Mouse (Mus musculus): ENCODE measurements at regions not wholly inside any gene's neighbourhood (a gene's known extent, or its start where the extent isn't known, plus 50 kb on each side); places are given as distances from the start of the nearest gene placed in this dataset.

GRCm38 (mm10) chr12:110040682-110041081 lies 238.2 kb upstream of the Dio3 start:
- DNase-seq, result no peak

GRCm38 (mm10) chr12:110041782-110042181 lies 237.1 kb upstream of the Dio3 start:
- no peak for DNase-seq

- DNase-seq, result no peak
These were observed 234.6 kb upstream of the Dio3 start for GRCm38 (mm10) chr12:110044266-110044665.

DNA sequence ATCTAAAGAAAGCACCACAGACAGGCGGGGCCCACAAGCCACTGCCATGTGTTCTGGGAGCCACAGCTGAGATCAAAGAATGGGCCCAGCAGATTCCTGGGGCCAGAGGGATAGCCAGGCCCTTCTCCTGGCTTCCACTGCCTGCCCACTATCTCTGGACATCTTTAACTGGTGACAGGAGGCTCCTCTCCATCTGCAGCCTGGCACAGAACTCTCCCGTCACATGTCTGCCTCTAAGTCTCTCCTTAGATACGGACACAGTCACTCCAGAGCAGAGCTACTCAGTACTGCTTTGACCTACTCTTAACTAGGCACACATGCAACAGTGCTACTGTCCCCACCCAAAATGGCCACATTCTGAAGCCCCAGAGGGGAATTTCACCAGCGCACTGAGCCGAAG lies 234.1 kb upstream of the Dio3 start:
- DNase-seq, result no peak

GRCm38 (mm10) chr12:110045770-110046330 lies 233.0 kb upstream of the Dio3 start:
- no peak for DNase-seq

DNA sequence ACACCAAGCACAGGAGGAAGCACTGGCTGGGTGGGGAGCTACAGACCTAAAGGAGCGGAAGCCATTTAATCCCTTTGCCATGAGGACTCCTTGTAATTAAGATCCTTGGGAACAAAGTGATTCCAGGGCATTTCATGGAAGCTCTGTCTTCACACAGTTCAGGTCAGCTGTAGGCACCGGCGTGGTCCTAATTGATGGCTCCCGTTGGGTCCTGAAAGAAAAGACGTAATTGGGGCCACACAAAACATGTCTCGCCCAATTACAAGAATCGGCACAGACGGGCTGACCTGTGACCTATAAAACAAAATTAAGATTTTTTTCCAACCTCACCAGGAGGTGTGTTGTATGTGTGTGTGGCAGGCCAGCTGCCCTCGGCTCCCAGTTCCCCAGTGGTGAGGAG lies 232.3 kb upstream of the Dio3 start:
- DNase-seq, result no peak

DNA sequence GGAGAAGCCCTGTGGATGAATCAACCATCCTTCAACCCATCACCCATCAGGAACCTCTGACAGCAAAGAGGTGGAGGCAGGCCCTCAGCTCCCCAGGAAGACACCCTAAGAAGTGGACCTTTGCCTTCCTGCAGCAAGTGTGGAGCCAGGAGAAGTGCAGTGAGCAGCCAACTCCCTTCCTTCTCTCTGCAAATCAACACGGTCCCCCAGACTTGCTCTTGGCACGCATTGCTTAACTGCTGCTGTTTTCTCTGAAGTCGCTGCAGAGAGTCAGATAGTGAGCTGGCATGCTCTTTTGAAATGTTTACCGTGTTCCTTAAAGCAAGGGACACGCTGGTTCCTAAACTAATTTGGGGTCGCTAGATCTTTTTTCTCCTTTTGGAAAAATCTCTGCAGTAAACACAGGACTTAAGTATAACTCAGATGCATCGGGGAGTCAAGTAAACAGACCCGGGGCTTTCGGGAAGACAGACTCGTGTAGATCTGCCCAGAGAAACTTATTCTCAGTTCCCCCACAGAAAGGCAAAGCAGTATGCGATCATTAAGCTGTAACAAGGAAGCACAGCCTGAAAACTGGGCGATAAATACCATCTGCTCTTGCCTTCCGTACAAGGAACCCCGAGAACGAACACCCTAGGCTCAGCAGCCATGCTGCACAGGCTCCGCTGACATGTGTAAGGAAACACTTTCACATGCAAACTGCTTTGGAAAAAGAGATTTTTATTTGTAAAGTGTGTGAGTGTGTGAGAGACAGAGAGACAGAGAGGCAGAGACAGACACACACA lies 231.2 kb upstream of the Dio3 start:
- DNase-seq, result no peak

GRCm38 (mm10) chr12:110049154-110049736 lies 229.6 kb upstream of the Dio3 start:
- no peak for DNase-seq

- no peak for DNase-seq
These were observed 219.5 kb upstream of the Dio3 start for GRCm38 (mm10) chr12:110059321-110059720.

DNA sequence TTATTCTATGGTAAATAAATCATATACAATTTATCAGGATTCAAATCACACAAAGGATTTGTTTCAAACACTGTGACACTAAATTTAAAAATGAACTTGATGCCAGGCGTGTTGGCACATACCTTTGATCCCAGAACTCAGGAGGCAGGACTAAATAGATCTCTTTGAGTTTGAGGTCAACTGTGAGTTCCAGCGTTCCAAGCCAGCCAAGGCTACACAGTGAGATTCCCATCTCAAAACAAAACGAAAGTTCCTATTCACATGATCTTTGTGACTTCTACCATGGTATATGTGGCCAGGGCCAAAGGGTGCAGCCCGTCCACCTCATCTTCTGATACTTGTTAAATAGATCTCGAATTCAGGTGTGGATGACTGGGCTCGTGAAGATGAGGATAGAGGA lies 216.9 kb upstream of the Dio3 start:
- DNase-seq, result no peak

GRCm38 (mm10) chr12:110063013-110063412 lies 215.9 kb upstream of the Dio3 start:
- no peak for DNase-seq

DNA sequence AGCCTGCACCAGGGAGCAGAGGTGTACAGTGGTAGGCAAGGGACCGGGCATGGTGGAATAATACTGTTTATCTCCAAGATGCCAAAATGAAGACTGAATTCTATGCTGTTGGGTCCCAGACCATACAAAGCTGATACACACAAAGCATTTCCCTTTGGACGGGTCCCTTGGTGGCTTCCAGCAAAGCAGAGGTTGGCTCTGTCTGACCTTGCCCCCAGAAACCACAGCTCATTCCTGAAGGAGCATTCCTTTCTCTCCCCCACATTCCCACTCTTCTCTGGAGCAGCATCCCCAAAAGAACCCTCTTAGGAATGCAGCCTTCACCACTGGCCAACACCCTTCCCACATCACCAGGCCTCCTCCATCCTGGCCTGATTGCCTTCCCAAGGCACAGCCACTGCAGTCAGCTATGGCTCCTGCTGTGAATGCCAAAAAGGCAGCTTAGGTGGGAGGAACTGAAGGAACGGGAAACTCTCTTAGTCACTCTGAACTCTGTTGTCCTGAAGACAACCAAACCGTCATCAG lies 212.4 kb upstream of the Dio3 start:
- DNase-seq, result no peak

GRCm38 (mm10) chr12:110070506-110070905 lies 208.4 kb upstream of the Dio3 start:
- no peak for DNase-seq

GRCm38 (mm10) chr12:110071823-110072222 lies 207.0 kb upstream of the Dio3 start:
- no peak for DNase-seq

DNA sequence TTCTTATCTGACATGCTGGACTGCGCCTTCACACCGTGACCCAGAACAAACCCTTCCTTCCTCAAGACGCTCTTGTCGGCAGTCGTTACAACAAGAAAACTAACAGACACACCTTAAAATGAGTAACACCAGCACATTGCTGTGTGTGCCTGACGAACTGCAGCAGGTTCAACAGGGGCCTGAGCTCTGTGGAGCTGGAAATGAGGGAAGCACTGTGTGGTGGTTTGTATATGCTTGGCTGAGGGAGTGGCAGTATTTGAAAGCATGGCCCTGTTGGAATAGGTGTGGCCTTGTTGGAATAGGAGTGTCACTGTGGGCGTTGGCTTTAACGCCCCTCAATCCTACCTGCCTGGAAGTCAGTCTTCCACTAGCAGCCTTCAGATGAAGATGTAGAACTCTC lies 203.9 kb upstream of the Dio3 start:
- DNase-seq, result no peak

GRCm38 (mm10) chr12:110077211-110077884 lies 201.5 kb upstream of the Dio3 start:
- no peak for DNase-seq

DNA sequence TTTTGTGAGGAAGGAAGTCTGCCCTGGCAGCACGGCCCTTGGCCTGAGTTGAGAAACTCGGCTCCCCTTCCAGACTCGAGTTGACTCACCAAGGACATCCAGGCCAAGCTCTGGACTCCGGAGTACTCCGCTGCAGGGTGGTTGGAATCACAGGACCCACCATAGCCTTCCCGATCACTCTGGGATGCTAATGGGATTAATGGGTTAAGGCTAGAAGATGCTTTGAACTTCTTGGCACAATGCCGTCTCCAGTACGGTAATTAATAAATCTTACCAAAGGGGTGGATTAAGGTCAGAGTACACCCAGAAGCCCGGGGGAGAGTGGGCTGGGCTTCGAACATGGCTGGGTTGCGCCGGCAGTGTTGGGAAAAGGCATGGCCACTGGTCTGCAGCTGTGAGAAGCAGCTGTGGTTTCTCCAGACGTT lies 200.8 kb upstream of the Dio3 start:
- no peak for DNase-seq

GRCm38 (mm10) chr12:110081831-110082615 lies 196.8 kb upstream of the Dio3 start:
- no peak for DNase-seq

DNA sequence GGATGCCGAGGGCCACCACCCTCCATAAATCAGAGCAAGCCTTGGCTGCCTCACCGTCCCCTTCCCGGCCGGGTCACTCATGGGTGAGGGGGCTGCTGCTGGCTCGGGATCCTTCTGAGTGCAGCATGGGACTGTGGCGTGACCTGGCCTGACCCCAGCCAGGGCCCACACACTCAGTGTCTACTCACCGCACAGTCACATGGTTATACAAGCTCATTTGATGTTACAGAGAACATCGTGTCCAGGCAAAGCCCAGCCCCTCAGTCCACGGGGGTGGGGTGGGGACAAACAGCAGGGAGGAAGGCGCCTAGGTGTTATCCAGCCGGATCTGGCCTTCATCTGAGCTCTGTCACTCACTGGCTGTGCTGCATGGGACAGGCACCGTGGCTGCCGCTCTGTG lies 195.9 kb upstream of the Dio3 start:
- no peak for DNase-seq

DNA sequence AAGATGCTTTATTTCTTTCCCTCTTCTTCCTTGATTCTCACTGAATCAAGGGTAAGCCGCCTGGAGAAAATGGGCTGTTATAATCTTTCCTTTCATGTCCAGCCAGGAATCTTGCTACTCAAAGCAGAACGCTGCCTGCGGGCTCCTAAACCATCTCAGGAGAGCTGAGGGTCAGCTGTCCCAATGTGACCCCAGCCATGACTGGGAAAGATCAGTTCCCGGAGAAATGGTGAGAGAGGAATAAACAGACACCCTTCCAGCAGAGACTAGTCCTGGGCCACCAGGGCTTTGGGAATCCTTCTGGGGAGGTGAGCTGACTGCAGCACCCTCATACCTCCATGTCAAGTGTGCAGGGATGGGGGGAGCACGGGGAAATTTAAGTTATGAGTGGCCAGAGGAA lies 195.4 kb upstream of the Dio3 start:
- no peak for DNase-seq

DNA sequence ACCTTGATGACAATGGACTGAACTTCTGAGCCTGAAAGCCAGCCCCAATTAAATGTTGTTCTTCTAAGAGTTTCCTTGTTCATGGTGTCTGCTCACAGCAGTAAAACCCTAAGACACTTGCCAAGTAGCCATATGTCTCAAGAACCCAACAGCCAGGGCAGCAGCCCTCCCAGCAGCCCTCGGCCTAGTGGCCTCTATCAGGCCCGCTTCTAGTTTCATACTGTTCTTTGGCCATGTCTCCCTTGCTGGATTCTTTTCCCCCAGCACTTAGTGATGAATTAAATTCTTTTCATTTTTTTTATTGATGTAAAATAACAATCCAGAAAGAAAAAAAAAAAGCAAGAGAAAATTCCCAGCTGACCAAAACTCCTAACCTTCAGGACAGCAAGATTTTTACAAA lies 191.9 kb upstream of the Dio3 start:
- DNase-seq, result no peak

GRCm38 (mm10) chr12:110087812-110088211 lies 191.1 kb upstream of the Dio3 start:
- DNase-seq, result no peak

- DNase-seq, result no peak
These were observed 176.7 kb upstream of the Dio3 start for GRCm38 (mm10) chr12:110102186-110102585.
